Mouse (Mus musculus) liver, embryonic 14.5 days (tissue): ENCODE results near the gene Arhgap11a. TPM values are rescaled to one million over a fixed set of nuclear protein-coding genes. Genes with fewer than 3 reads are reported as not detected.

Source experiments
- ATAC-seq: fragments of 200-750 bp; cut with Nextera tagmentation; 2 replicates; pipeline ENCODE4 v1.8.0; 2017; ENCODE audit warnings: moderate number of reproducible peaks, mild to moderate bottlenecking, moderate library complexity; ENCODE audit not compliant: insufficient read depth
- DNase-seq, 3 experiments: peaks; one replicate each; pipeline ENCODE4 v3.0.0-alpha.2; 2012 to 2013; ENCODE audit warnings: low read depth in 3 of 3, low spot score in 3 of 3
- H3K27ac ChIP-seq: fragments of 300-500 bp; sonication (generic); 2 replicates; pipeline ENCODE4 v1.5.1; 2014; ENCODE audit warnings: moderate library complexity, mild to moderate bottlenecking, control low read depth, inconsistent platforms
- H3K27me3 ChIP-seq: fragments of 300-500 bp; sonication (generic); 2 replicates; pipeline ENCODE4 v1.6.1; 2014; ENCODE audit warnings: mild to moderate bottlenecking, low read length, moderate library complexity; ENCODE audit not compliant: control insufficient read depth, insufficient read depth
- H3K36me3 ChIP-seq: fragments of 300-500 bp; sonication (generic); replicated peaks from 2 replicates; pipeline ENCODE4 v1.6.1; 2014; ENCODE audit warnings: low read depth; ENCODE audit not compliant: control insufficient read depth, insufficient read depth
- H3K4me1 ChIP-seq, 2 experiments: fragments of 200-500 bp in 1 of 2; fragments of 300-500 bp in 1 of 2; sonication (generic) in 1 of 2; replicated peaks; 2 replicates each; pipeline ENCODE4 v1.6.1; 2012 to 2014; ENCODE audit warnings: antibody characterized with exemption in 1 of 2, inconsistent platforms in 1 of 2, low read length in 1 of 2; ENCODE audit not compliant: control insufficient read depth in 2 of 2, insufficient read depth in 2 of 2
- H3K4me2 ChIP-seq: fragments of 300-500 bp; sonication (generic); 2 replicates; pipeline ENCODE4 v1.6.1; 2014; ENCODE audit warnings: low read depth, mild to moderate bottlenecking, control low read depth, moderate library complexity
- H3K4me3 ChIP-seq, 2 experiments: fragments of 200-500 bp in 1 of 2; fragments of 300-500 bp in 1 of 2; sonication (generic) in 1 of 2; 2 replicates each; pipeline ENCODE4 v1.5.1; 2012 to 2014; ENCODE audit warnings: low read depth in 2 of 2, low read length in 2 of 2, mild to moderate bottlenecking in 2 of 2, control low read depth in 1 of 2, inconsistent platforms in 1 of 2, moderate library complexity in 1 of 2; ENCODE audit not compliant: insufficient read depth in 1 of 2
- H3K9ac ChIP-seq: fragments of 300-500 bp; sonication (generic); replicated peaks from 2 replicates; pipeline ENCODE4 v1.6.1; 2014; ENCODE audit warnings: mild to moderate bottlenecking, control low read depth, moderate library complexity
- H3K9me3 ChIP-seq: fragments of 300-500 bp; sonication (generic); 2 replicates; pipeline ENCODE4 v1.6.1; 2016; ENCODE audit warnings: low read length, mixed read lengths; ENCODE audit not compliant: control insufficient read depth
- CTCF ChIP-seq: IDR thresholded peaks from 2 replicates; pipeline ENCODE4 v1.5.1; 2016; ENCODE audit warnings: antibody characterized with exemption, low read depth, control low read depth
- EP300 ChIP-seq: IDR thresholded peaks from 2 replicates; pipeline ENCODE4 v1.6.1; 2016; ENCODE audit warnings: antibody characterized with exemption, low read depth
- WGBS: fragments of 180-500 bp; shearing (Covaris S2); extraction: QIAGEN DNeasy Blood & Tissue Kit; methylation state at CpG from one replicate; pipeline ENCODE4 v1.1.7; 2014; ENCODE audit not compliant: insufficient replicate concordance; 5-methylcytosine and 5-hydroxymethylcytosine counted together
- polyA plus RNA-seq, 2 experiments: library from polyadenylated mRNA; depleted of rRNA in 1 of 2; stranded (reverse) in 1 of 2; unstranded in 1 of 2; fragments of >200 nt; fragmentation: Nextera tagmentation in 1 of 2; extraction: Ambion mirVana in 1 of 2; gene quantifications; 2 replicates each; pipeline versions ENCODE4 v1.2.1 to v1.2.3; 2012 to 2014

Arhgap11a gene
- polyA plus RNA-seq, 2 experiments: 3.9 to 14.4 TPM

GRCm38 (mm10) chr2:113817681-113818606, 30.5 kb downstream of the Arhgap11a start:
- no peak overlapping the region for H3K4me3 ChIP-seq
- H3K4me1 ChIP-seq: no peaks in the 10 kb centered on the region
- no peaks in the 10 kb centered on the region for H3K27me3 ChIP-seq
- WGBS: 69% methylated on average over 14 of the region's 14 CpGs
- H3K27ac ChIP-seq: no peak overlapping the region
- DNase-seq (no peak), ATAC-seq (no peak)
- no peak overlapping the region for H3K9ac ChIP-seq
- no peak for TF ChIP-seq CTCF
- TF ChIP-seq EP300: no peak
- H3K4me2 ChIP-seq: no peak overlapping the region
- no peaks in the 10 kb centered on the region for H3K36me3 ChIP-seq
- no peaks in the 10 kb centered on the region for H3K9me3 ChIP-seq

DNA sequence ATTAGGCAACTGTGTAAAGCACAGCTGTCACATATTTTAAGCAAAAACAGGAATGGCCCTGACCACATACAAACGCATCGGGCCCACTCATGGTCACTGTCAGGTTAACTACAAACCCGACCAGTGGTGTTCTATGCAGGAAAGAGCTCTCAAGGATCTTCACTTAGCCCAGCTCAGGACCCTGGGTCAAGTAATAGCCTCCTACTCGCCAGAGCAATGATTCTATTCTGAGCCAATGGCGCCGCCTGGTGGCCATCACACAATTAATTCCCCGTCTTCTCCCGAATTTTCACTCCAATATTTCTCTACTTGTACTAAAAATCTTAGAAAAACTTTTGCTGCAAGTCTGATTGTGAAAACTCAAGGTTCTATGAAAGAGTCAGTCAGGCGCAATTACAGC, 40.8 kb downstream of the Arhgap11a start:
- Histone ChIP-seq H3K9me3 (no peaks in the 10 kb centered on the region), H3K9ac (no peak overlapping the region), H3K36me3 (no peaks in the 10 kb centered on the region), H3K27me3 (no peaks in the 10 kb centered on the region), H3K4me1 (no peaks in the 10 kb centered on the region), H3K27ac (no peak overlapping the region), H3K4me2 (no peak overlapping the region), H3K4me3 (no peak overlapping the region)
- ATAC-seq (no peak), DNase-seq (no peak)
- WGBS: 18% methylated on average over 9 of the region's 9 CpGs
- peak; percentile 62 for TF ChIP-seq CTCF
- TF ChIP-seq EP300: no peak

DNA sequence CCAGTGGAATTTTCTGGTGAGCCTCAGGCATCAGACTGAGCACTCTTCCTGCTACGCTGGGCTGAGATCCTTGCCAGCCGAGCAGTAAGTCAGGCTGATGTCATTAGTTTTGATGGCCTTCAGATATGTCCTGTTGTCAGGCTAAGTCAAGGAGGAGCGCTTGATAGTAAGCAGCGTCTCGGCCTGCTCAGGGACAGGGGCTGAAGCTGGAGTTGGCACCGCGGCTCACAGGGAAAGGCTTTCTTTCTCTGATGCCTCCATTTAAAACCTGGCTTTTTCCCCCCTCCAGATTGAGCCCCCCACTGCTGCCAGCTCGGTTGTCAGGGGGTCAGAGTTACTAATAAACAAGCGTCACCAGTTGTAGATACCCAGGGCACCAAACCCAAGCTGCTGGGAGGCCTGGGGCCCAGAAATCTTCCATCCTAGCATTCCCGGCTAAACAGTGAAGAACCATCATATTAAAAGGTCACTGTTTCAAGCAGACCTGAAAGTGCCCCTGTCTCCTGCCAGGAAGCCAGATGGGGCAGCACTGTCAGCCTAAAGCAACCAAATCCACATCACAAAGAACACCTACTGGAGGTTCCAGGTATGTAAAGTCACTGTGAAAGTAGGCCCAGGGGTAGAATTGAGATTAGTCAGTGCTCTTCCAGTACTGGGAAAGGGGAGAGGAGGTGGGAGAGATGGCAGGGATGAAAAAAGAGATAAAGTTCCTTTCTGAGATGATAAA, 41.4 kb downstream of the Arhgap11a start:
- Histone ChIP-seq H3K4me3 (no peak overlapping the region), H3K27ac (no peak overlapping the region), H3K4me1 (no peaks in the 10 kb centered on the region), H3K4me2 (no peak overlapping the region), H3K9me3 (no peaks in the 10 kb centered on the region), H3K36me3 (no peaks in the 10 kb centered on the region), H3K9ac (no peak overlapping the region), H3K27me3 (no peaks in the 10 kb centered on the region)
- DNase-seq (no peak), ATAC-seq (no peak)
- TF ChIP-seq CTCF (no peak), EP300 (no peak)
- 56% methylated on average over 10 of the region's 10 CpGs for WGBS

DNA sequence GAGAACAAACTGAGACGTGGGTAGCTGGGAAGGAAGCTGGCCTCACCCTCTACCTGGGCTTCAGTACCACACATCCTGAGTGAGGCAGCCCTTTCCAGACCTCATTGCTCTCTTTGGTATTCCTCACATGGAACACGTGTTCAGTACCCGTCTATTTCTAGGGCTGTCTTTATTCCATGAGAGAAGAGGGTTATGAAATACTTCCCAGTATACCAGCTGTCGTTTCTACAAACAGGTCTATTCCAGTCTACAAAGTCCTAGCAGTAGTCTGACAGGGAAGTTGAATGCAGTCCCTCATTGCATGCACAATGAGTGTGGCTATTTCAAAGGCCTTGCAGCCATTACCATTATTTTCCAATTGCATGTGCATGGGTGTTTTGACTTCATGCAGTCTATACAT, 42.7 kb downstream of the Arhgap11a start:
- Histone ChIP-seq H3K9ac (no peak overlapping the region), H3K4me3 (no peak overlapping the region), H3K4me2 (no peak overlapping the region), H3K4me1 (no peaks in the 10 kb centered on the region), H3K36me3 (no peaks in the 10 kb centered on the region), H3K9me3 (no peaks in the 10 kb centered on the region), H3K27ac (no peak overlapping the region), H3K27me3 (no peaks in the 10 kb centered on the region)
- no peak for TF ChIP-seq CTCF
- no peak for TF ChIP-seq EP300
- DNase-seq (no peak), ATAC-seq (no peak)
- 45% methylated on average over 4 of the region's 4 CpGs for WGBS

DNA sequence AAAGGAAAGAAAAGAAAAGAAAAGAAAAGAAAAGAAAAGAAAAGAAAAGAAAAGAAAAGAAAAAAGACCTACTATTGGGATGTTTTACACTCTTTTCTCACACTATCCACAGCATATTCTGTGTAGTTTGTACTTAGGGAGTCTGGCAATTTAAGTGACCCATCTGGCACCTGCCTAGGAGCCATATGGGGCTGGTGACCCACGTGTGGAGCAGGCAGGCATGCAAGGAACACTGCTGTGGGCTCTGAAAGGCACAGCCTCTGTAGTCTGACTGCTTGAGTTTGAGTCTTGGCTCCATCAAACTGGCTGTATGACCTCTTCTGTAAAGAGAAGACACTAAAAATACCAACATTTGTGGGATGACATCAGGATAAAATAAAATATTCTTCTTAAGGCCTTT, 44.7 kb downstream of the Arhgap11a start:
- Histone ChIP-seq H3K9ac (no peak overlapping the region), H3K9me3 (no peaks in the 10 kb centered on the region), H3K27ac (no peak overlapping the region), H3K36me3 (no peaks in the 10 kb centered on the region), H3K4me2 (no peak overlapping the region), H3K27me3 (no peaks in the 10 kb centered on the region), H3K4me1 (no peaks in the 10 kb centered on the region), H3K4me3 (no peak overlapping the region)
- ATAC-seq: no peak
- TF ChIP-seq CTCF (no peak), EP300 (no peak)
- 10% methylated on average over 1 of the region's 1 CpGs for WGBS
- no peak for DNase-seq
